Mouse (Mus musculus) hindbrain, embryonic 12.5 days (tissue): ENCODE measurements around the gene Cbx1. TPM values are rescaled to one million over a fixed set of nuclear protein-coding genes. Genes with fewer than 3 reads are reported as not detected.
"Not testable (repeated sequence)": the region's sequence is repeated elsewhere in the genome, so short reads cannot be mapped to it uniquely, and the experiment has no call there.

Experiments
- ATAC-seq: fragments of 200-750 bp; cut with Nextera tagmentation; 2 replicates; pipeline ENCODE4 v1.8.0; 2017; ENCODE audit warnings: moderate TSS enrichment; ENCODE audit not compliant: low FRiP score
- H3K27ac ChIP-seq: fragments of 300-500 bp; sonication (generic); 2 replicates; pipeline ENCODE4 v1.5.1; 2016; ENCODE audit warnings: mild to moderate bottlenecking
- H3K27me3 ChIP-seq: fragments of 300-500 bp; sonication (generic); 2 replicates; pipeline ENCODE4 v1.6.1; 2016; ENCODE audit warnings: mild to moderate bottlenecking
- H3K36me3 ChIP-seq: fragments of 300-500 bp; sonication (generic); 2 replicates; pipeline ENCODE4 v1.6.1; 2016; ENCODE audit warnings: mild to moderate bottlenecking
- H3K4me1 ChIP-seq: fragments of 300-500 bp; sonication (generic); 2 replicates; pipeline ENCODE4 v1.6.1; 2016
- H3K4me2 ChIP-seq: fragments of 300-500 bp; sonication (generic); replicated peaks from 2 replicates; pipeline ENCODE4 v1.6.1; 2016; ENCODE audit warnings: mild to moderate bottlenecking
- H3K4me3 ChIP-seq: fragments of 300-500 bp; sonication (generic); 2 replicates; pipeline ENCODE4 v1.5.1; 2016; ENCODE audit warnings: mild to moderate bottlenecking
- H3K9ac ChIP-seq: fragments of 300-500 bp; sonication (generic); 2 replicates; pipeline ENCODE4 v1.6.1; 2016; ENCODE audit warnings: mild to moderate bottlenecking, moderate library complexity
- H3K9me3 ChIP-seq: fragments of 300-500 bp; sonication (generic); replicated peaks from 2 replicates; pipeline ENCODE4 v1.6.1; 2016; ENCODE audit warnings: mild to moderate bottlenecking
- WGBS: fragments of 180-500 bp; shearing (Covaris S2); methylation state at CpG from one replicate; pipeline ENCODE4 v1.1.7; 2016; 5-methylcytosine and 5-hydroxymethylcytosine counted together
- polyA plus RNA-seq: library from polyadenylated mRNA; unstranded; fragments of >200 nt; fragmentation: Nextera tagmentation; extraction: Ambion mirVana; gene quantifications from 2 replicates; pipeline ENCODE4 v1.2.1, GENCODE M21; 2016

Cbx1 gene
- polyA plus RNA-seq, 1 experiment from 2014 or later = 136 TPM

DNA sequence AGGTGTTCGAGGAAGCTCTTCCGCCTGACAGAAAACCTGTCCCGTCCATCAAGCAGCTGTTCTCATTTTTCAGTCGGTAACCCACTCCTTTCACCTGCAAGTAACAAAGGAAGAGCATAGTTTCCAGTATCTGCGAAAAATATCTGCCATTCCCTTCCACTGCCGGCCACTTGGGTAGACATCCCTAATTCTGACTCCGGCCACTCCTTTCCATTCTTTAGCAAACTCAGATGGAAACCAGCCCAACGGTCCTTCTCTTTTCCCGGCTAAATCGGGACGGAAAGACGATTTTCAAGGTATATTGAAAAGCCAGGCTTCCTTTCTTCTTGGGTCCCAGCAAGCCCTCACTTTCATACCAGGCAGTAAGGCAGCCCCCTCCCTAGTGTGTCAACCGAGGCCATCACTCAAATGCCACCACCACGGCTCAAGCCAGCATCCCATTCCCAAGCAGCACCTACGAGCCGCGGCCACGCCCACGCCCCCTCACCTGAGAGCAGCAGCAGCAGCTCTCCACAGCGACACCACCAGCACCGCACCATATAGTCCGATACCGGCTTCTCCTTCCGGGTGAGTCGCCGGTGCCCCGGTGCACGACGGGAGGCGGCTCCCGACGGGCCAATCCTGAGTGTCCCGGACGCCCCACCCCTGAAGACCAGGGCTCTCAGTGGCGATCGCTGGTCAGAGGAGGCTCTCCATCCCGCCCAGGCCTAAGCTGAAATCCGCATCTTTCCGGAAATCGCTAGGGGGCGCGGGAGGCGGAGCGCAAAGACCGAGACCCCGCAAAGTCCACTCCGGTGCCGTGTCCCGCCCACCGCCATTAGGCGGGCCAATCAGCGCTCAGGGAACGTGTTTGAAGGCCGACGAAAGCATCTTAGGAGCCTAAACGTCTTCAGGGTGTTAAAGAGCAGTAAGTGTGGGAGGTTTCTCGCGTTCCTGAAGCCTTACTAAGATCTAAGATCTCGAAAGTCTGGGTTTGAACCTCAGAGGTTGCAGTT, 11.7 kb upstream of the Cbx1 start, which contains the start of gene Snx11:
Snx11 (minus strand) TSS at position 592 of the 995 bp plus-strand sequence.
- Histone ChIP-seq H3K27me3 (no peaks in the 10 kb centered on the region), H3K27ac (peak within 1 kb of the TSS; percentile 67), H3K4me1 (peaks cover 13% of the 10 kb centered on the region), H3K36me3 (peaks cover 11% of the 10 kb centered on the region), H3K9me3 (no peaks in the 10 kb centered on the region), H3K4me3 (peak within 1 kb of the TSS; percentile 75), H3K4me2 (peak within 1 kb of the TSS; percentile 83), H3K9ac (peak within 1 kb of the TSS; percentile 80)
- 2% methylated on average over 59 of the region's 59 CpGs for WGBS
- ATAC-seq = peak; percentile 99

DNA sequence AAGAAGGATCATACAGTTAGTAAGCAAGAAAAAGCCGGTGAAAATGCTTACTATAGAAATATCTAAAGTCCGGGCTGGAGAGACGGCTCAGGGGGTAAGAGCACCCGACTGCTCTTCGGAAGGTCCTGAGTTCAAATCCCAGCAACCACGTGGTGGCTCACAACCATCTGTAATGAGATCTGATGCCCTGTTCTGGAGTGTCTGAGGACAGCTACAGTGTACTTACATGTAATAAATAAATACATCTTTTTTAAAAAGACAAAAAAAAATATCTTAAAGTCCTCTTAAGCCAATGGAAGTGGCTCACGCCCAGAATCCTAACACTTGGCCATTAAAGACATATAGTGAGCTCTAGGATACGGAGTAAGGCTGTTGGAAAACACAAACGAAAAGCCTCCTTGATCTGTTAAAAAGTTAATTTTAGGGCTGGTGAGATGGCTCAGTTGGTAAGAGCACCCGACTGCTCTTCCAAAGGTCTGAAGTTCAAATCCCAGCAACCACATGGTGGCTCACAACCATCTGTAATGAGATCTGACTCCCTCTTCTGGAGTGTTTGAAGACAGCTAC, 10.8 kb upstream of the Cbx1 start:
- not testable (repeated sequence) for H3K9me3 ChIP-seq, ATAC-seq, H3K27me3 ChIP-seq, H3K36me3 ChIP-seq
- 73% methylated on average over 10 of the region's 10 CpGs for WGBS
- H3K4me1 ChIP-seq = peaks cover 13% of the 10 kb centered on the region
- peak overlapping the region; percentile 67 for H3K27ac ChIP-seq
- peak overlapping the region; percentile 83 for H3K4me2 ChIP-seq
- peak overlapping the region; percentile 45; the same call in 1 of the 2 replicates for H3K9ac ChIP-seq
- peak overlapping the region; percentile 75 for H3K4me3 ChIP-seq

DNA sequence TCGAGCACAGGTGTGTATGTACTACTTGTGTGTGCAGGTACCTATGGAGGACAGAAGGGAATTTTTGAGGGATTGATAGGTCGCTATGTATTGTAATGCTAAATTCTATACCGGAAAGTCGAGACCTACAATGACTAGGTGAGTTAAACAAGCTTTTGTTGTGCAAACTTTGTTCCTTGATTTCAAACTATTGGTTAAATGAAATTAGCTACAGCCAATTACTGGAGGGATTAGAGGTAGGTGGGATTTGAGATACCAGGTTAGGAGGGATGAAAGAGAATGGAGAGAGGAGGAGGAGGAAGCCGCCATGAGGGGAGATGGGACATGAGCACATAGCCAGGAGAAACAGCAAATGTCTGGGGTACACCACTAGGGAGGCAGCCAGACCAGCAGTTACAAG, 8.6 kb upstream of the Cbx1 start:
- no peaks in the 10 kb centered on the region for H3K36me3 ChIP-seq
- H3K27me3 ChIP-seq = no peaks in the 10 kb centered on the region
- no peak overlapping the region for H3K27ac ChIP-seq
- H3K4me1 ChIP-seq = peaks cover 13% of the 10 kb centered on the region
- WGBS = 74% methylated on average over 5 of the region's 5 CpGs
- no peaks in the 10 kb centered on the region for H3K9me3 ChIP-seq
- H3K9ac ChIP-seq = no peak overlapping the region
- H3K4me2 ChIP-seq = no peak overlapping the region
- no peak overlapping the region for H3K4me3 ChIP-seq
- no peak for ATAC-seq

DNA sequence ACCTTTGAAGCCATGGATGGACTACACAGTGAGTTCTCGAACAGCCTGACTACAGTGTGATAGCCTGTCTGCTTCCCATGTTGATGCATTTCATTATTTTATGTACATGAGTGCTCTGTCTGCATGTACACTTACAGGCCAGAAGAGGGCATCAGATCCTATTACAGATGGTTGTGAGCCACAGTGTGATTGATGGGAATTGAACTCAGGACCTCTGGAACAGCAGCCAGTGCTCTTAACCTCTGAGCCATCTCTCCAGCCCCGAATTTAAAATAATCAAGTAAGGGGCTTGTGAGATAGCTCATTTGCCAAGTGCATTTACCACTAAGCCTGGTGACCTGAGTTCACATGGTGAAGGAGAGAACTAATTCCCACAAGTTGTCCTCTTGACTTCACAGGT, 7.5 kb upstream of the Cbx1 start:
- no peaks in the 10 kb centered on the region for H3K36me3 ChIP-seq
- no peaks in the 10 kb centered on the region for H3K27me3 ChIP-seq
- 74% methylated on average over 2 of the region's 2 CpGs for WGBS
- H3K4me2 ChIP-seq = no peak overlapping the region
- no peak overlapping the region for H3K9ac ChIP-seq
- peaks cover 6% of the 10 kb centered on the region for H3K4me1 ChIP-seq
- ATAC-seq = no peak
- H3K27ac ChIP-seq = no peak overlapping the region
- H3K4me3 ChIP-seq = no peak overlapping the region
- H3K9me3 ChIP-seq = no peaks in the 10 kb centered on the region

DNA sequence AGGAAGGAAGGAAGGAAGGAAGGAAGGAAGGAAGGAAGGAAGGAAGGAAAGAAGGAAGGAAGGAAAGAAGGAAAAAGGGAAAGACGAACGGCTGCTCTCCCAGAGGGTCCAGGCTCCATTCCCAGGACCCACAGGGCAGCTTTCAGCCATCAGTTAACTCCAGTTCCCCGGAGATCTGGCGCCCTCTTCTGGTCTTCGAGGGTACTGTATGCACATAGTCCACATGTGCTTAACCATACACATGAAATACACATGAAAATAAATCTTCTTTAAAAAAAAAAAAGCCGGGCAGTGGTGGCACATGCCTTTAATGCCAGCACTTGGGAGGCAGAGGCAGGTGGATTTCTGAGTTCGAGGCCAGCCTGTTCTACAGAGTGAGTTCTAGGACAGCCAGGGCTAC, 4.1 kb upstream of the Cbx1 start:
- not testable (repeated sequence) for H3K4me2 ChIP-seq, H3K9me3 ChIP-seq, H3K4me3 ChIP-seq, H3K4me1 ChIP-seq, H3K27me3 ChIP-seq, H3K9ac ChIP-seq, H3K27ac ChIP-seq, H3K36me3 ChIP-seq, ATAC-seq
- 11% methylated on average over 7 of the region's 7 CpGs for WGBS

DNA sequence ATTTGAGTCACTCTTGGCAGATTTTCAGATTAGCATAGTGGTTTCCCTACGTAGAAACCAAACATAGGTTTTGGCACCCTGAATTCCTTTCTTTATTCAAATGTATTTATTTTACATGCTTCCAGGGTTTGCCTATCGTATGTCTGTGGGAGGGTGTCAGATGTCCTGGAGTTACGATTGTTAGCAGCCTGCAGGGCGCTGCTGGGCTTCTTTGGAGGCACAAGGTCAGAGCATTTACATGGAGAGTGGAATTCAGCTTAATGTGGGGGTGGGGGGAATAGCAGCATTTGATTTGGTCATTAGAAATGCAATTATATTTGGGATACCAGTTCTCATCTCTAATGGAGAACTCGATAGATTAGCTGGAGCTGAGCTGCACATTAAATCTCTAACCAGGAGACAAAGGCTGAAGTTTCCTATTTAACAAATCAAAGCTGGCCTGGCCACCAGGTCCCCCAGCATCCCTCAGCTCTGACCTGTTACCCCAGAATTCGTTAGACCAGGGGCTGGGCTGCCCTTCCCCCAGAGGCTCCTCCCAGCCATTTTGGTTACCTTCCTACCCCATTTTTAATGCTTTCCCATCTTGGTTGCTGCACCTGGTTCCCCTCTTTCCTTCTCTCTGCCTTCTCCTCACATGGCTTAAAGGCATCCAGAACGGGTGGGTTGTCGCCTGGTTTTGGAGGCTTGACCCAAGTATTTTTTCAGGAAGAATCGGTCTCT, 2.0 kb upstream of the Cbx1 start:
- 34% methylated on average over 9 of the region's 9 CpGs for WGBS
- Histone ChIP-seq H3K27ac (no peak overlapping the region), H3K36me3 (no peaks in the 10 kb centered on the region), H3K4me2 (no peak overlapping the region), H3K9me3 (no peaks in the 10 kb centered on the region), H3K4me3 (no peak overlapping the region), H3K27me3 (no peaks in the 10 kb centered on the region), H3K9ac (no peak overlapping the region), H3K4me1 (peaks cover 19% of the 10 kb centered on the region)
- no peak for ATAC-seq

DNA sequence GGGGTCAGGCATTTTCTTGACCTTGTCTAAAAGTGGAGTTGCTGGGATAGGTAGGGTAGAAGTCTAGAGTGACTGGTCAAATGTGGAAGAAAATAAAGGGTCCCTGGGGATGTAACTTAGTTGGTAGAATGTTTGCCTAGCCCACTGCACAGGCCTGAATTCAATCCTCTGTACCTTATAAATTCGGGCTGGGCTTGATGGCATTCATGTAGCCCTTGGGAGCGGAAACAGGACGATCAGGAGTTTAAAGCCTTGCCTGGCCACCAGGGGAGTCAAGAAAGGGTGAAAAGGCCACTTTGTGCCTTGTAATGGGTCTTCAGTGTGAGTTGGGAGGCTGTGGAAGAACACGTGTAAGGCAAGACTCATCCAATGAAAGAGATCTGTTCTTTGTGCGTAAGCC, 1.1 kb downstream of the Cbx1 start:
- Histone ChIP-seq H3K4me1 (peaks cover 33% of the 10 kb centered on the region), H3K36me3 (no peaks in the 10 kb centered on the region), H3K4me3 (peak overlapping the region; percentile 95), H3K27me3 (no peaks in the 10 kb centered on the region), H3K9ac (peak overlapping the region; percentile 91), H3K27ac (no peak overlapping the region), H3K4me2 (peak overlapping the region; percentile 79), H3K9me3 (no peaks in the 10 kb centered on the region)
- WGBS = 10% methylated on average over 5 of the region's 5 CpGs
- ATAC-seq = no peak

DNA sequence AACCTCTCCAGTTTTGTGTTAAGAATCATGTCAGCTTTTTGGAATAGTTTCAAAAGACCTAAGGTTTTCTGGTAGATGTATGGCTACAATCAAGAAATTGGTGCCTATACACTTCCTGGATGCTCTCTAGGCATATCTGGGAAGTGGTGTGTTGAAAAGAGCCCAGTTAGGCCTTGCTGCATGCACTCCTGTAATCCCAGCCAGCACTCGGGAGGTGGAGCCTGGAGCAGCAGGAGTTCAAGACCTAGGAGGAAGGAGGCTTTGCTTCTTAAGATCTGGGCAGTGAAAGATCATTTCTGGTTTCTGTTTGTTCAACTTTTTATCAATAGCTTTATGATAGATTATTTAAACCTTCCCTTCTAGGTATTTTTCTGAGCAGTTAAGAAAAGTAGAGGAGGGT, 1.8 kb downstream of the Cbx1 start:
- H3K36me3 ChIP-seq = peaks cover 5% of the 10 kb centered on the region
- peaks cover 33% of the 10 kb centered on the region for H3K4me1 ChIP-seq
- H3K4me2 ChIP-seq = peak overlapping the region; percentile 79
- H3K9ac ChIP-seq = no peak overlapping the region
- ATAC-seq = no peak
- H3K27me3 ChIP-seq = no peaks in the 10 kb centered on the region
- H3K4me3 ChIP-seq = peak overlapping the region; percentile 14; the same call in 1 of the 2 replicates
- no peak overlapping the region for H3K27ac ChIP-seq
- 14% methylated on average over 1 of the region's 1 CpGs for WGBS
- no peaks in the 10 kb centered on the region for H3K9me3 ChIP-seq

DNA sequence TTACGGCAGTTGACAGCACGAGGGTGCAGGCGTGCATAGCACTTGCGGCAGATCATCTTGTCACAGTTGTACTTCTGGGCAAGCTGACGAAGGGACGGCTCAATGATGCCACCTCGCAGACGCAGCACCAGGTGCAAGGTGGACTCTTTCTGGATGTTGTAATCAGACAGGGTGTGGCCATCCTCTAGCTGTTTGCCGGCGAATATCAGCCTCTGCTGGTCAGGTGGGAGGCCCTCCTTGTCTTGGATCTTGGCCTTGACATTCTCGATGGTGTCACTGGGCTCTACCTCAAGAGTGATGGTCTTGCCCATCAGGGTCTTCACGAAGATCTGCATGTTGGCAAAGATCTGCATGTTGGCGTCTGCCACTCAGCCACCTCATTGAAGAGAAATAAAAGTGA, 6.6 kb downstream of the Cbx1 start:
- H3K27ac ChIP-seq = no peak overlapping the region
- no peak overlapping the region for H3K4me3 ChIP-seq
- H3K4me2 ChIP-seq = no peak overlapping the region
- peaks cover 16% of the 10 kb centered on the region for H3K36me3 ChIP-seq
- WGBS = 96% methylated on average over 13 of the region's 13 CpGs
- H3K4me1 ChIP-seq = peaks cover 26% of the 10 kb centered on the region
- no peaks in the 10 kb centered on the region for H3K9me3 ChIP-seq
- no peak for ATAC-seq
- H3K9ac ChIP-seq = no peak overlapping the region
- H3K27me3 ChIP-seq = no peaks in the 10 kb centered on the region

DNA sequence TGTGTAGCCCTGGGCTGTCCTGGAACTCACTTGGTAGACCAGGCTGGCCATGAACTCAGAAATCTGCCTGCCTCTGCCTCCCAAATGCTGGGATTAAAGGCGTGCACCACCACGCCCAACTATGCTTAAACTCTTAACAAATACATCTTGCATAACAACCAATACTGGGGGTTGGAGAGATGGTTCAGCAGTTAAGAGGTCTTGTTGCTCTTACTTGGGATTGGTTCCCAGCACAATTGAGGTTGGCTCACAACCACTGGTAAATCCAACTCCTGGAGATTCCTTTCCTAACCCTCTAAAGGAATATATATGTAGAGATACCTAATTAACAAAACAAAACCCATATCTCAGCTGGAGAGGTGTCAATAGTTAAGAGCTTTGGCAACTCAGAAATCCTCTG, 7.2 kb downstream of the Cbx1 start:
- Histone ChIP-seq H3K27ac (no peak overlapping the region), H3K9me3 (no peaks in the 10 kb centered on the region), H3K36me3 (peaks cover 21% of the 10 kb centered on the region), H3K4me1 (peaks cover 20% of the 10 kb centered on the region), H3K4me2 (no peak overlapping the region), H3K27me3 (no peaks in the 10 kb centered on the region), H3K9ac (no peak overlapping the region), H3K4me3 (no peak overlapping the region)
- no peak for ATAC-seq
- 96% methylated on average over 2 of the region's 2 CpGs for WGBS

DNA sequence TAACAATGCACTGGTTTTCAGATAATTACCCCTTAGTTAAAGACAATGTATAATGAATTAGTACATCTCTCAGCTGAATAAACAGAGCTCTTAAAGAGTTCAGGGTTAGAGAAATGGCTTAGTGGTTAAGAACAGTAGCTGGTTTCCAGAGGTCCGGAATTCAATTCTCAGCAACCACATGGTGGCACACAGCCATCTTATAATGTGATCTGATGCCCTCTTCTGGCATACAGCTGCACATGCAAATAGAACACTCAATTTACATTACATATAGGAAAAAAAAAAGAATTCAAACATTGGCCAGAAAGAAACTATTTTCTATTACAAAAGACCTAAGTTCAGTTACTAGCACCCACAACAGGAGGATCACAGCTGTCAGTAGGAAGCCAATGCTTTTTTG, 7.7 kb downstream of the Cbx1 start:
- H3K36me3 ChIP-seq = peaks cover 25% of the 10 kb centered on the region
- no peak overlapping the region for H3K4me3 ChIP-seq
- H3K27ac ChIP-seq = no peak overlapping the region
- no peak overlapping the region for H3K4me2 ChIP-seq
- no peaks in the 10 kb centered on the region for H3K27me3 ChIP-seq
- no peak for ATAC-seq
- H3K9me3 ChIP-seq = no peaks in the 10 kb centered on the region
- WGBS = 76% methylated on average over 1 of the region's 1 CpGs
- peaks cover 16% of the 10 kb centered on the region for H3K4me1 ChIP-seq
- H3K9ac ChIP-seq = no peak overlapping the region

DNA sequence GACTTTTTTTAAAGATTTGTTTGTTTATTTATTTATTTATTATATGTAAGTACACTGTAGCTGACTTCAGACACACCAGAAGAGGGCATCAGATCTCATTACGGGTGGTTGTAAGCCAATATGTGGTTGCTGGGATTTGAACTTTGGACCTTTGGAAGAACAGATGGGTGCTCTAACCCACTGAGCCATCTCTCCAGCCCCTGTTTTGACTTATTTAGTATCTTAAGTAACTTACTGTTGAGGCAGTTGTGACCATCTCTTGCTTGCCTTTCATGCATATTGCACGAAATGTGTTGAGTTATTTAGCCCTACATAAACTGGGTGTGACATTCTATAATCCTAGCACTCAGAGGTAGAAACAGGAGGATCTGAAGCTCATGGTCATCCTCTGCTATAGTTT, 10.6 kb downstream of the Cbx1 start:
- Histone ChIP-seq H3K9ac (no peak overlapping the region), H3K27me3 (no peaks in the 10 kb centered on the region), H3K27ac (no peak overlapping the region), H3K36me3 (peaks cover 46% of the 10 kb centered on the region), H3K4me2 (no peak overlapping the region), H3K4me3 (no peak overlapping the region), H3K9me3 (no peaks in the 10 kb centered on the region), H3K4me1 (no peaks in the 10 kb centered on the region)
- ATAC-seq = no peak
- 91% methylated on average over 2 of the region's 2 CpGs for whole genome bisulfite sequencing
